Mouse (Mus musculus) limb, embryonic 14.5 days (tissue): ENCODE data around the gene Kncn. TPM values are rescaled to one million over a fixed set of nuclear protein-coding genes. Genes with fewer than 3 reads are reported as not detected.
A peak's percentile ranks its signal among the peaks of the same experiment; 100 is the strongest.

Experiments used
- ATAC-seq: fragments of 200-750 bp; cut with Nextera tagmentation; 2 replicates; pipeline ENCODE4 v1.8.0; 2017; ENCODE audit warnings: low read depth, moderate number of reproducible peaks, moderate TSS enrichment; ENCODE audit not compliant: low FRiP score
- DNase-seq: peaks from one replicate; pipeline ENCODE4 v3.0.0-alpha.2; 2015; ENCODE audit warnings: low spot score
- H3K27ac ChIP-seq: fragments of 300-500 bp; sonication (generic); replicated peaks from 2 replicates; pipeline ENCODE4 v1.5.1; 2014; ENCODE audit warnings: low read depth, mild to moderate bottlenecking, low read length, moderate library complexity, mixed read lengths
- H3K27me3 ChIP-seq: fragments of 300-500 bp; sonication (generic); 2 replicates; pipeline ENCODE4 v1.6.1; 2014; ENCODE audit warnings: low read length, mixed read lengths; ENCODE audit not compliant: control insufficient read depth, insufficient read depth
- H3K36me3 ChIP-seq: fragments of 300-500 bp; sonication (generic); 2 replicates; pipeline ENCODE4 v1.6.1; 2014; ENCODE audit warnings: mild to moderate bottlenecking, low read length, moderate library complexity, mixed read lengths; ENCODE audit not compliant: control insufficient read depth, insufficient read depth
- H3K4me1 ChIP-seq: fragments of 300-500 bp; sonication (generic); 2 replicates; pipeline ENCODE4 v1.6.1; 2014; ENCODE audit warnings: antibody characterized with exemption, low read length, mixed read lengths; ENCODE audit not compliant: control insufficient read depth, insufficient read depth
- H3K4me2 ChIP-seq: fragments of 300-500 bp; sonication (generic); replicated peaks from 2 replicates; pipeline ENCODE4 v1.6.1; 2014; ENCODE audit warnings: low read depth, mild to moderate bottlenecking, low read length, moderate library complexity; ENCODE audit not compliant: severe bottlenecking
- H3K4me3 ChIP-seq: fragments of 300-500 bp; sonication (generic); replicated peaks from 2 replicates; pipeline ENCODE4 v1.5.1; 2014; ENCODE audit warnings: low read length
- H3K9ac ChIP-seq: fragments of 300-500 bp; sonication (generic); 2 replicates; pipeline ENCODE4 v1.6.1; 2014; ENCODE audit warnings: mild to moderate bottlenecking, low read depth, low read length, moderate library complexity; ENCODE audit not compliant: severe bottlenecking
- H3K9me3 ChIP-seq: fragments of 300-500 bp; sonication (generic); 2 replicates; pipeline ENCODE4 v1.6.1; 2016; ENCODE audit warnings: low read length; ENCODE audit not compliant: control insufficient read depth
- POLR2A ChIP-seq: fragments of 200-500 bp; IDR thresholded peaks from 2 replicates; pipeline ENCODE4 v1.8.0; 2012; ENCODE audit warnings: inconsistent platforms, mild to moderate bottlenecking, moderate library complexity, borderline replicate concordance; ENCODE audit not compliant: insufficient read depth, insufficient read length; ENCODE audit errors: extremely low read depth
- WGBS: fragments of 180-500 bp; shearing (Covaris S2); extraction: QIAGEN DNeasy Blood & Tissue Kit; methylation state at CpG from one replicate; pipeline ENCODE4 v1.1.7; 2014; 5-methylcytosine and 5-hydroxymethylcytosine counted together
- polyA plus RNA-seq, 2 experiments: library from polyadenylated mRNA; depleted of rRNA in 1 of 2; stranded (reverse) in 1 of 2; unstranded in 1 of 2; fragments of >200 nt; fragmentation: Nextera tagmentation in 1 of 2; extraction: Ambion mirVana in 1 of 2; gene quantifications; 2 replicates each; pipeline versions ENCODE4 v1.2.1 to v1.2.3; 2012 to 2014

Gene Kncn
- polyA plus RNA-seq (2012; rRNA removed) (not detected in 2 replicates), polyA plus RNA-seq (2014; fragmentation: Nextera tagmentation; extraction: Ambion mirVana) (not detected in 2 replicates)

DNA sequence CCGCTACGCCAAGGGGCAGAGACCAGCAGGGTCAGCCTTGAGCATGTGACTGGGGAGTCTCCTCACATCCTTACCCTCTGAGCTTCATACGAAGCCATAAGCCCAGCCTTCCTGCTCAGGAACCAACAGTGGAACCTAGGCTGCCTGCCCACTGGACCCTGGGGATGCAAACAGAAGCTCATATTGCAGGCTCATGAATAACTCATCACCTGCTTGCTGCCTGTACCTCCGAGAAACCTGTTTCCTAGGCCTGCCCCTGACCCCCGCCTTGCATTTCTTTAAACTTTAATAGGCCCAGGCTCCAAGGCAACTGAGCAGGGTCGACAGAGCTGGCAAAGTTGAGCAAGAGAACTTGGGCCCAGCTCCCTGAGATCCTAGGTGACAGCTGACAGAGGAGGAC lies at the start of gene Kncn:
Gene Kncn (plus strand): TSS at position 379 of the 400 bp plus-strand sequence.
- DNase-seq (no peak), ATAC-seq (no peak)
- Histone ChIP-seq H3K27ac (no peak within 1 kb of the TSS), H3K4me3 (no peak within 1 kb of the TSS), H3K36me3 (no peaks in the 10 kb centered on the region), H3K4me2 (no peak within 1 kb of the TSS), H3K9me3 (no peaks in the 10 kb centered on the region), H3K9ac (no peak within 1 kb of the TSS), H3K27me3 (no peaks in the 10 kb centered on the region), H3K4me1 (no peaks in the 10 kb centered on the region)
- WGBS, result 46% methylated on average over 6 of the region's 6 CpGs
- no peak for TF ChIP-seq POLR2A

DNA sequence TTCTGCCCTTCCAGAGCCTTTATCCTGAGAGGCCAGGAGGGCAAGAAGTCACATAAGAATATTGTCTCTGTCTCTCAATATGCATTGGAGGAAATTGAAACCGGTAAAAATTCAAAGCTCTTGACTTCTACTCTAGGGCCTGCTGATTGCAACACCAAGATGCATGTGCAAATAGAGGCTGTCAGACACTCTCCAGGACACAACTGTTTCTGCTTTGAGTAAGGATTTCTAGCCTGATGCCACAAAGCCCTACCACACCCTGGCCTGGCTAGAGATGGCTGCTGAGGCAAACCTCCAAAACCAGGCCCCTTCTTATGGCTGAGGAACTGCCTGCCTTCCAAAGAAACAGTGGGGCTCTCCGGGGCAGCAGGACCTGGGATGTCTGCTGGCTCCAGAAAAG lies 48.6 kb upstream of the Kncn start:
- Histone ChIP-seq H3K4me3 (no peak overlapping the region), H3K9me3 (no peaks in the 10 kb centered on the region), H3K36me3 (peaks cover 33% of the 10 kb centered on the region), H3K9ac (no peak overlapping the region), H3K4me2 (no peak overlapping the region), H3K4me1 (peaks cover 3% of the 10 kb centered on the region; the same call in 1 of the 2 replicates), H3K27me3 (no peaks in the 10 kb centered on the region), H3K27ac (no peak overlapping the region)
- WGBS, result 70% methylated on average over 2 of the region's 2 CpGs
- DNase-seq (no peak), ATAC-seq (no peak)
- TF ChIP-seq POLR2A, result no peak

DNA sequence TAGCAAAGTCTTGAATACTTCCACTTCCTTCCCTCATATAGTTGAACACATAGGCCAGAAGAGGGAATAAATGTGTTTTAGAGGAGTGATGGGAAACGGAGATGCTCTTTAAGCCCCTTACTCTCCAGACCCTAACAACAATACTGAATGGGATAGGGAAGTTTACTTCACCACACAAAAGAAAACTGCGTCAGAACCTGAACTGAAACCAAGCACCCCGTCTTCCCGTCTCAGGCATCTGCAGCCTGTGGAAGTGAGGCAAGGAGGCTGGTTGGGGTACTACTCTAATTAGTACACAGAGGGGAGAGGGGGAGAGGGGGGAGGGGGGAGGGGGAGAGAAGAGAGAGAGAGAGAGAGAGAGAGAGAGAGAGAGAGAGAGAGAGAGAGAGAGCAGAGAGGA lies 46.0 kb upstream of the Kncn start:
- 72% methylated on average over 4 of the region's 4 CpGs for WGBS

DNA sequence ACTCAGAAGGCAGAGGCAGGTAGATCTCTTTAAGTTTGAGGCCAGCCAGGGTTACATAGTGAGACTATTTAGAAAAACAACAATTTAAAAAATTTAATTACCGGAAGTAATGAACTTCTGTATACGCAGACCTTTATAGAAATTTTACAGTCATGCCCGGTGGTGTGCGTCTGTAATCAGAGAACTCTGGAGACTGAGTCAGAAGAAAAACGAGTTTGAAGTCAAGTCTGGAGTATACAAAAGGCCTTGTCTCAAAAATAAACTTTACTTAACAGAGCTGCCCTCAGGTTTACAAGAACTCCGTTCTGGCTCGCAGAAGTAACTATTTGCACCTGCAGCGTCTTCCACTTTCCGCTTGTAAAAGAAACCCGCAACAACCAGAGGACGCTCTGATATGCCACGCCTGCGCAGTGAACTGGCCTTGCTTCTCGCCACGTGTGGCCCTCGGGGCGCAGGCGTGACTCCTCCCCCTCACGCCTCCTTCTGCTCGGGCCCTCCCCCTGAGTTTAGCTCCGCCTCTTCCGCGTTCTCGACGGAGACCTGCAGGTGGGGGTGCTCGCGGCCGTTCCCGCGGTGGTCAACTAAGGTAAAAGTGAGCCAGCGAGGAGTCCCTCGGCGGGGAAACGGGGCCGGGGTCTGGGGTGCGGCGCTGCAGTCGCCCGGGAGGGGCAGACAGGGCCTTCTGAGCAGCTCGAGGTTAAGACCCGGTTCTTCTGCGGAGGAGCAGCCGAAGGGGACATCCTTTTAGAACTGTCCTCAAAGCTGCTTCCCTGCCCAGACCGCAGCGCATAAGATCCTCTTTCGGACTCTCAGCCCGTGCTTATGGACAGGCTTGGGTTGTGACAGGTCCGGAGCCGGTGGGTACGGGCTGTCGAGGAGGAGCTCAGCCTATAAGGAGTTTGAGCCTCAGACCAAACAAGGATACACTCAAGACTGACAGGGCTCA lies 45.2 kb upstream of the Kncn start, which contains the start of gene Mknk1:
Gene Mknk1 (plus strand): TSS at position 503 of the 946 bp plus-strand sequence.
- no peak for TF ChIP-seq POLR2A
- under 1% methylated on average over 51 of the region's 51 CpGs for WGBS

More for the DNA sequence above, 46.0 kb upstream of the Kncn start:
- no peak for TF ChIP-seq POLR2A
- peak overlapping the region; percentile 54 for H3K4me2 ChIP-seq
- DNase-seq (no peak), ATAC-seq (no peak)
- H3K27ac ChIP-seq, result no peak overlapping the region
- no peak overlapping the region for H3K9ac ChIP-seq
- H3K9me3 ChIP-seq, result no peaks in the 10 kb centered on the region
- no peak overlapping the region for H3K4me3 ChIP-seq
- peaks cover 3% of the 10 kb centered on the region; the same call in 1 of the 2 replicates for H3K4me1 ChIP-seq
- peaks cover 14% of the 10 kb centered on the region; the same call in 1 of the 2 replicates for H3K36me3 ChIP-seq
- H3K27me3 ChIP-seq, result no peaks in the 10 kb centered on the region

DNA sequence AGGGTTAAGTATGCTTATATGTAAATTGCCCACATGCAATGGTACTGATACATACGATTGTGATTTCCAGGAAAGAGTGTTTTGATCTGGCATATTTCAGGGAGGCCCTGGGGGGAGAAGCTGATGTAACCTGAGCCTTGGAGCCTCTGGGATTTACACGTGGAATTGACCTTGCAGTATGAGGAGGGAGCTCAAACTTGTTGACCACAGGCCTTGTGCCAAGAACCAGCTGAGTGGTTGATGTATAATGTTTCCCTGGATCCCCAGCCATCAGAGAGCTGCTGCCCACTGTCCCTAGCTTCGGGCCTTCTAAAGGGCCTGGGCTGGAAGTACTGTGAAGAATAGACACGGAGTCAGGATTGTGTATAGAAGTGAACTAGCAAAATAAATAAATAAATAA lies 44.2 kb upstream of the Kncn start:
- ATAC-seq (no peak), DNase-seq (no peak)
- 46% methylated on average over 4 of the region's 4 CpGs for WGBS
- H3K4me2 ChIP-seq, result peak overlapping the region; percentile 54
- H3K9me3 ChIP-seq, result no peaks in the 10 kb centered on the region
- H3K36me3 ChIP-seq, result peaks cover 9% of the 10 kb centered on the region; the same call in 1 of the 2 replicates
- TF ChIP-seq POLR2A, result no peak
- H3K4me3 ChIP-seq, result peak overlapping the region; percentile 68
- no peaks in the 10 kb centered on the region for H3K27me3 ChIP-seq
- no peak overlapping the region for H3K27ac ChIP-seq
- peak overlapping the region; percentile 67 for H3K9ac ChIP-seq
- peaks cover 3% of the 10 kb centered on the region; the same call in 1 of the 2 replicates for H3K4me1 ChIP-seq

More for the DNA sequence above, 45.2 kb upstream of the Kncn start, which contains the start of gene Mknk1:
- peaks cover 3% of the 10 kb centered on the region; the same call in 1 of the 2 replicates for H3K4me1 ChIP-seq
- H3K4me3 ChIP-seq, result peak within 1 kb of the TSS; percentile 68
- H3K9ac ChIP-seq, result peak within 1 kb of the TSS; percentile 67
- H3K27ac ChIP-seq, result peak within 1 kb of the TSS; percentile 41; the same call in 1 of the 2 replicates
- H3K36me3 ChIP-seq, result peaks cover 13% of the 10 kb centered on the region; the same call in 1 of the 2 replicates
- no peaks in the 10 kb centered on the region for H3K9me3 ChIP-seq
- ATAC-seq (peak; percentile 97), DNase-seq (peak; percentile 95)
- H3K27me3 ChIP-seq, result no peaks in the 10 kb centered on the region
- H3K4me2 ChIP-seq, result peak within 1 kb of the TSS; percentile 54
